Mouse (Mus musculus) spleen, adult 12 weeks (tissue): ENCODE results near the gene Ide.

Experiments
- DNase-seq: peaks from one replicate; pipeline ENCODE4 v3.0.0; 2022; ENCODE audit warnings: low spot score

Ide gene

GRCm38 (mm10) chr19:37337752-37338151 lies at the start of gene Ide:
Gene Ide, minus strand, starts transcription at chr19:37337852.
- DNase-seq, result no peak

GRCm38 (mm10) chr19:37386126-37386525 lies 48.5 kb upstream of the Ide start:
- DNase-seq, result no peak

GRCm38 (mm10) chr19:37378816-37379215 lies 41.2 kb upstream of the Ide start:
- no peak for DNase-seq

- no peak for DNase-seq
Measured at GRCm38 (mm10) chr19:37377404-37377990, 39.8 kb upstream of the Ide start.

GRCm38 (mm10) chr19:37376841-37377240 lies 39.2 kb upstream of the Ide start:
- DNase-seq, result no peak

- DNase-seq, result peak; percentile 95
Measured at GRCm38 (mm10) chr19:37375755-37376615, 38.3 kb upstream of the Ide start, which contains the start of gene Kif11. Gene Kif11, plus strand, starts transcription at chr19:37376403.

GRCm38 (mm10) chr19:37374941-37375754 lies 37.5 kb upstream of the Ide start:
- peak; percentile 10 for DNase-seq

GRCm38 (mm10) chr19:37370356-37370755 lies 32.7 kb upstream of the Ide start:
- DNase-seq, result no peak

GRCm38 (mm10) chr19:37369921-37370320 lies 32.3 kb upstream of the Ide start:
- DNase-seq, result no peak

GRCm38 (mm10) chr19:37368990-37369389 lies 31.3 kb upstream of the Ide start:
- no peak for DNase-seq

- DNase-seq, result no peak
Measured at GRCm38 (mm10) chr19:37363128-37363939, 25.7 kb upstream of the Ide start.

GRCm38 (mm10) chr19:37362545-37362944 lies 24.9 kb upstream of the Ide start:
- no peak for DNase-seq

GRCm38 (mm10) chr19:37360044-37360443 lies 22.4 kb upstream of the Ide start:
- DNase-seq, result no peak

- no peak for DNase-seq
Measured at GRCm38 (mm10) chr19:37353331-37353730, 15.7 kb upstream of the Ide start.

GRCm38 (mm10) chr19:37352756-37353155 lies 15.1 kb upstream of the Ide start:
- no peak for DNase-seq

GRCm38 (mm10) chr19:37348952-37349351 lies 11.3 kb upstream of the Ide start:
- no peak for DNase-seq

GRCm38 (mm10) chr19:37348331-37348730 lies 10.7 kb upstream of the Ide start:
- DNase-seq, result no peak

- DNase-seq, result no peak
Measured at GRCm38 (mm10) chr19:37346258-37346657, 8.6 kb upstream of the Ide start.

- DNase-seq, result no peak
Measured at GRCm38 (mm10) chr19:37343899-37344298, 6.2 kb upstream of the Ide start.

GRCm38 (mm10) chr19:37340931-37341330 lies 3.3 kb upstream of the Ide start:
- DNase-seq, result no peak

- DNase-seq, result no peak
Measured at GRCm38 (mm10) chr19:37340495-37340894, 2.8 kb upstream of the Ide start.

- no peak for DNase-seq
Measured at GRCm38 (mm10) chr19:37335392-37335791, 2.3 kb downstream of the Ide start.
